Mouse (Mus musculus): ENCODE results near the gene Slc2a3. TPM values are rescaled to one million over a fixed set of nuclear protein-coding genes. Genes with fewer than 3 reads are reported as not detected.
A peak's percentile ranks its signal among the peaks of the same experiment; 100 is the strongest.

Slc2a3 gene
- polyA plus RNA-seq, 1 experiment from 2014 or later, result 12.1 TPM

GRCm38 (mm10) chr6:122761901-122762300 is 39.5 kb downstream of the Slc2a3 start:
- Histone ChIP-seq H3K36me3 (ENCODE audit: control insufficient read depth, insufficient read depth, low read length) (no peaks in the 10 kb centered on the region), H3K4me1 (ENCODE audit: control insufficient read depth, insufficient read depth, low read length) (peaks cover 2% of the 10 kb centered on the region; the same call in 1 of the 2 replicates), H3K27ac (ENCODE audit: low read length) (no peak overlapping the region), H3K27me3 (ENCODE audit: control insufficient read depth, insufficient read depth, low read length) (no peaks in the 10 kb centered on the region), H3K9me3 (replicated peaks; ENCODE audit: control insufficient read depth, low read length) (no peaks in the 10 kb centered on the region), H3K9ac (ENCODE audit: low read length) (no peak overlapping the region), H3K4me3 (replicated peaks; ENCODE audit: low read length) (no peak overlapping the region), H3K4me2 (ENCODE audit: low read depth, low read length) (no peak overlapping the region)
- no peak for ATAC-seq (ENCODE audit: insufficient read depth, low FRiP score)

GRCm38 (mm10) chr6:122761011-122761599 is 40.3 kb downstream of the Slc2a3 start:
- Histone ChIP-seq H3K4me1 (ENCODE audit: control insufficient read depth, insufficient read depth, low read length) (peaks cover 2% of the 10 kb centered on the region; the same call in 1 of the 2 replicates), H3K27me3 (ENCODE audit: control insufficient read depth, insufficient read depth, low read length) (no peaks in the 10 kb centered on the region), H3K36me3 (ENCODE audit: control insufficient read depth, insufficient read depth, low read length) (no peaks in the 10 kb centered on the region), H3K27ac (ENCODE audit: low read length) (no peak overlapping the region), H3K9me3 (replicated peaks; ENCODE audit: control insufficient read depth, low read length) (no peaks in the 10 kb centered on the region), H3K4me3 (replicated peaks; ENCODE audit: low read length) (peak overlapping the region; percentile 44), H3K9ac (ENCODE audit: low read length) (no peak overlapping the region), H3K4me2 (ENCODE audit: low read depth, low read length) (peak overlapping the region; percentile 47)
- peak; percentile 69; the same call in 1 of the 2 replicates for ATAC-seq (ENCODE audit: insufficient read depth, low FRiP score)
- 4% methylated on average over 11 of the region's 11 CpGs for WGBS

GRCm38 (mm10) chr6:122758732-122759131 is 42.7 kb downstream of the Slc2a3 start:
- Histone ChIP-seq H3K27ac (ENCODE audit: low read length) (no peak overlapping the region), H3K36me3 (ENCODE audit: control insufficient read depth, insufficient read depth, low read length) (no peaks in the 10 kb centered on the region), H3K9ac (ENCODE audit: low read length) (no peak overlapping the region), H3K4me2 (ENCODE audit: low read depth, low read length) (no peak overlapping the region), H3K4me1 (ENCODE audit: control insufficient read depth, insufficient read depth, low read length) (no peaks in the 10 kb centered on the region), H3K27me3 (ENCODE audit: control insufficient read depth, insufficient read depth, low read length) (no peaks in the 10 kb centered on the region), H3K4me3 (replicated peaks; ENCODE audit: low read length) (no peak overlapping the region), H3K9me3 (replicated peaks; ENCODE audit: control insufficient read depth, low read length) (no peaks in the 10 kb centered on the region)
- WGBS, result 82% methylated on average over 5 of the region's 5 CpGs
- ATAC-seq (ENCODE audit: insufficient read depth, low FRiP score), result no peak

GRCm38 (mm10) chr6:122755913-122756312 is 45.5 kb downstream of the Slc2a3 start:
- WGBS, result 22% methylated on average over 2 of the region's 2 CpGs
- no peak overlapping the region for H3K27ac ChIP-seq (ENCODE audit: low read length)
- no peak for ATAC-seq (ENCODE audit: insufficient read depth, low FRiP score)
- no peak overlapping the region for H3K4me2 ChIP-seq (ENCODE audit: low read depth, low read length)
- no peak overlapping the region for H3K9ac ChIP-seq (ENCODE audit: low read length)
- H3K4me1 ChIP-seq (ENCODE audit: control insufficient read depth, insufficient read depth, low read length), result no peaks in the 10 kb centered on the region
- H3K9me3 ChIP-seq (replicated peaks; ENCODE audit: control insufficient read depth, low read length), result no peaks in the 10 kb centered on the region
- no peaks in the 10 kb centered on the region for H3K36me3 ChIP-seq (ENCODE audit: control insufficient read depth, insufficient read depth, low read length)
- H3K4me3 ChIP-seq (replicated peaks; ENCODE audit: low read length), result no peak overlapping the region
- no peaks in the 10 kb centered on the region for H3K27me3 ChIP-seq (ENCODE audit: control insufficient read depth, insufficient read depth, low read length)

GRCm38 (mm10) chr6:122750579-122750978 is 50.9 kb downstream of the Slc2a3 start:
- no peak overlapping the region for H3K4me3 ChIP-seq (replicated peaks; ENCODE audit: low read length)
- WGBS, result 83% methylated on average over 6 of the region's 6 CpGs
- no peak overlapping the region for H3K4me2 ChIP-seq (ENCODE audit: low read depth, low read length)
- no peak for ATAC-seq (ENCODE audit: insufficient read depth, low FRiP score)
- no peak overlapping the region for H3K27ac ChIP-seq (ENCODE audit: low read length)
- H3K9ac ChIP-seq (ENCODE audit: low read length), result no peak overlapping the region
- H3K9me3 ChIP-seq (replicated peaks; ENCODE audit: control insufficient read depth, low read length), result no peaks in the 10 kb centered on the region
- H3K4me1 ChIP-seq (ENCODE audit: control insufficient read depth, insufficient read depth, low read length), result no peaks in the 10 kb centered on the region
- no peaks in the 10 kb centered on the region for H3K27me3 ChIP-seq (ENCODE audit: control insufficient read depth, insufficient read depth, low read length)
- H3K36me3 ChIP-seq (ENCODE audit: control insufficient read depth, insufficient read depth, low read length), result no peaks in the 10 kb centered on the region

GRCm38 (mm10) chr6:122744505-122745249 is 56.8 kb downstream of the Slc2a3 start:
- H3K9ac ChIP-seq (ENCODE audit: low read length), result no peak overlapping the region
- no peaks in the 10 kb centered on the region; the same call in 1 of the 2 replicates for H3K4me1 ChIP-seq (ENCODE audit: control insufficient read depth, insufficient read depth, low read length)
- H3K27ac ChIP-seq (ENCODE audit: low read length), result no peak overlapping the region
- no peaks in the 10 kb centered on the region for H3K36me3 ChIP-seq (ENCODE audit: control insufficient read depth, insufficient read depth, low read length)
- no peak overlapping the region for H3K4me2 ChIP-seq (ENCODE audit: low read depth, low read length)
- H3K27me3 ChIP-seq (ENCODE audit: control insufficient read depth, insufficient read depth, low read length), result peaks cover 2% of the 10 kb centered on the region
- 53% methylated on average over 10 of the region's 10 CpGs for WGBS
- H3K9me3 ChIP-seq (replicated peaks; ENCODE audit: control insufficient read depth, low read length), result no peaks in the 10 kb centered on the region
- H3K4me3 ChIP-seq (replicated peaks; ENCODE audit: low read length), result no peak overlapping the region
- ATAC-seq (ENCODE audit: insufficient read depth, low FRiP score), result no peak

GRCm38 (mm10) chr6:122743353-122743752 is 58.1 kb downstream of the Slc2a3 start:
- no peaks in the 10 kb centered on the region for H3K36me3 ChIP-seq (ENCODE audit: control insufficient read depth, insufficient read depth, low read length)
- H3K27me3 ChIP-seq (ENCODE audit: control insufficient read depth, insufficient read depth, low read length), result peaks cover 2% of the 10 kb centered on the region
- no peaks in the 10 kb centered on the region; the same call in 1 of the 2 replicates for H3K4me1 ChIP-seq (ENCODE audit: control insufficient read depth, insufficient read depth, low read length)
- no peak for ATAC-seq (ENCODE audit: insufficient read depth, low FRiP score)
- WGBS, result 32% methylated on average over 11 of the region's 11 CpGs
- no peak overlapping the region for H3K4me2 ChIP-seq (ENCODE audit: low read depth, low read length)
- no peaks in the 10 kb centered on the region for H3K9me3 ChIP-seq (replicated peaks; ENCODE audit: control insufficient read depth, low read length)
- H3K9ac ChIP-seq (ENCODE audit: low read length), result no peak overlapping the region
- no peak overlapping the region for H3K27ac ChIP-seq (ENCODE audit: low read length)
- no peak overlapping the region for H3K4me3 ChIP-seq (replicated peaks; ENCODE audit: low read length)

GRCm38 (mm10) chr6:122742228-122742899 is 59.1 kb downstream of the Slc2a3 start:
- Histone ChIP-seq H3K9me3 (replicated peaks; ENCODE audit: control insufficient read depth, low read length) (no peaks in the 10 kb centered on the region), H3K4me2 (ENCODE audit: low read depth, low read length) (peak overlapping the region; percentile 75), H3K36me3 (ENCODE audit: control insufficient read depth, insufficient read depth, low read length) (no peaks in the 10 kb centered on the region), H3K4me1 (ENCODE audit: control insufficient read depth, insufficient read depth, low read length) (no peaks in the 10 kb centered on the region; the same call in 1 of the 2 replicates), H3K9ac (ENCODE audit: low read length) (peak overlapping the region; percentile 61), H3K4me3 (replicated peaks; ENCODE audit: low read length) (peak overlapping the region; percentile 56), H3K27me3 (ENCODE audit: control insufficient read depth, insufficient read depth, low read length) (peaks cover 2% of the 10 kb centered on the region), H3K27ac (ENCODE audit: low read length) (no peak overlapping the region)
- ATAC-seq (ENCODE audit: insufficient read depth, low FRiP score), result no peak
- WGBS, result 1% methylated on average over 23 of the region's 23 CpGs

Data from stomach, embryonic 16.5 days (tissue).